Mouse (Mus musculus) midbrain, embryonic 11.5 days (tissue): ENCODE measurements around the gene Olfr854. TPM values are rescaled to one million over a fixed set of nuclear protein-coding genes. Genes with fewer than 3 reads are reported as not detected.

Source experiments
- ATAC-seq: fragments of 200-750 bp; cut with Nextera tagmentation; 2 replicates; pipeline ENCODE4 v1.8.0; 2017; ENCODE audit warnings: moderate TSS enrichment, moderate library complexity; ENCODE audit not compliant: low FRiP score
- DNase-seq: peaks from one replicate; pipeline ENCODE4 v3.0.0; 2015; ENCODE audit warnings: low spot score; ENCODE audit errors: missing footprints
- H3K27ac ChIP-seq: fragments of 300-500 bp; sonication (generic); 2 replicates; pipeline ENCODE4 v1.5.1; 2014; ENCODE audit warnings: low read depth, low read length
- H3K27me3 ChIP-seq: fragments of 300-500 bp; sonication (generic); 2 replicates; pipeline ENCODE4 v1.6.1; 2014; ENCODE audit warnings: mild to moderate bottlenecking, low read length, moderate library complexity, mixed read lengths; ENCODE audit not compliant: control insufficient read depth, insufficient read depth
- H3K36me3 ChIP-seq: fragments of 300-500 bp; sonication (generic); 2 replicates; pipeline ENCODE4 v1.6.1; 2014; ENCODE audit warnings: mild to moderate bottlenecking, low read length, moderate library complexity, mixed read lengths; ENCODE audit not compliant: control insufficient read depth, insufficient read depth
- H3K4me1 ChIP-seq: fragments of 300-500 bp; sonication (generic); 2 replicates; pipeline ENCODE4 v1.6.1; 2014; ENCODE audit warnings: low read length; ENCODE audit not compliant: control insufficient read depth, insufficient read depth
- H3K4me2 ChIP-seq: fragments of 300-500 bp; sonication (generic); 2 replicates; pipeline ENCODE4 v1.6.1; 2014; ENCODE audit warnings: mild to moderate bottlenecking, moderate library complexity
- H3K4me3 ChIP-seq: fragments of 300-500 bp; sonication (generic); 2 replicates; pipeline ENCODE4 v1.5.1; 2014; ENCODE audit warnings: low read depth, low read length
- H3K9ac ChIP-seq: fragments of 300-500 bp; sonication (generic); 2 replicates; pipeline ENCODE4 v1.6.1; 2014; ENCODE audit warnings: low read length
- H3K9me3 ChIP-seq: fragments of 300-500 bp; sonication (generic); 2 replicates; pipeline ENCODE4 v1.6.1; 2016; ENCODE audit warnings: low read length; ENCODE audit not compliant: control insufficient read depth
- WGBS: fragments of 180-500 bp; shearing (Covaris S2); extraction: QIAGEN DNeasy Blood & Tissue Kit; methylation state at CpG from one replicate; pipeline ENCODE4 v1.1.7; 2014; 5-methylcytosine and 5-hydroxymethylcytosine counted together
- polyA plus RNA-seq: library from polyadenylated mRNA; unstranded; fragments of >200 nt; fragmentation: Nextera tagmentation; extraction: Ambion mirVana; gene quantifications from 2 replicates; pipeline ENCODE4 v1.2.1, GENCODE M21; 2014

Olfr854 gene
- polyA plus RNA-seq, result not detected in 2 replicates

- no peak within 1 kb of the TSS for H3K4me2 ChIP-seq
- no peaks in the 10 kb centered on the region for H3K4me1 ChIP-seq
- no peak within 1 kb of the TSS for H3K4me3 ChIP-seq
- H3K9me3 ChIP-seq, result peaks cover 14% of the 10 kb centered on the region; the same call in 1 of the 2 replicates
- no peak within 1 kb of the TSS for H3K9ac ChIP-seq
- 74% methylated on average over 1 of the region's 1 CpGs for WGBS
- H3K36me3 ChIP-seq, result no peaks in the 10 kb centered on the region
- H3K27me3 ChIP-seq, result no peaks in the 10 kb centered on the region
- DNase-seq, result no peak
- no peak within 1 kb of the TSS for H3K27ac ChIP-seq
- ATAC-seq, result no peak
These were observed at the start of gene Olfr854 for GRCm38 (mm10) chr9:19567282-19567681. Gene Olfr854, minus strand, starts transcription at chr9:19567382.

DNA sequence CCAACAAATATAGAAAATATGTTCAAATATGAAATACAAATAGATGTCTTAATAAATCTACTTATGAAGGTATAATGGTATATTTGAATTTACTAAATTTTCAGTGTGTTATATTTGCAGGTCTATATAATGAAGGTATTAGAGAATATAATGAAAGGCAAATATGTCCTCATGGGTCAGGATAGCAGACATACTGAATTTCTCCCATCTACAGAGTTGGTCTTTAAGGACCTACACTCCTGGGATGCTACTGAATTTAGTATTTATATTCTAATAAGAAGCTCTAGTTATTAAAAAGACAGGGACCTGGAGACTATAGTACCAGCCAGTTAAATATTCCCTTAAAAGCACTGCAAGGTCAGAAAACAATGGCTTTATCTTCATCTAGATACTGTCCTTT, 15.1 kb upstream of the Olfr854 start, which contains the start of gene Olfr855:
Olfr855 (plus strand) TSS at position 301 of the 400 bp plus-strand sequence.
- Histone ChIP-seq H3K4me2 (no peak within 1 kb of the TSS), H3K27ac (no peak within 1 kb of the TSS), H3K9me3 (no peaks in the 10 kb centered on the region), H3K36me3 (no peaks in the 10 kb centered on the region), H3K9ac (no peak within 1 kb of the TSS), H3K27me3 (no peaks in the 10 kb centered on the region), H3K4me3 (no peak within 1 kb of the TSS), H3K4me1 (no peaks in the 10 kb centered on the region)
- DNase-seq (no peak), ATAC-seq (no peak)

DNA sequence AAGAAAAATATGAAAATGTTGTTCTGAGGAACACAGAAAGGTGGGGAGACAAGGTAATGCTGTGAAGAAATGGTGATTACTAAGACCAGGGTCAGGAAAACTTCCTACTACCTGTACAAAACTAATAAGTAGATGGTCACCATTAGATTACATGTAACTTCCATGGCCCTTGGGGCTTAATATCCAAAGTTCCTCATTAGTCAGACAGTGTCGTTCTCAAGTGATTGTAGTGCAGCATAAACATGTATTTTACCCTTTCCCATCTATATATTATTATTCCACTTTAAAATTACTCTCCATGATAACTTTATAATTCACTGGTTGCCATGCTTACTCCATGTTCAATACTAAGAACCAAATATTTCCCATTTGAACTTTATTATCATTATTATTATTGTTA, 26.2 kb downstream of the Olfr854 start, which contains the start of gene Olfr853:
Olfr853 (minus strand) TSS at position 101 of the 400 bp plus-strand sequence.
- Histone ChIP-seq H3K9ac (no peak within 1 kb of the TSS), H3K4me1 (no peaks in the 10 kb centered on the region), H3K4me3 (no peak within 1 kb of the TSS), H3K4me2 (no peak within 1 kb of the TSS), H3K9me3 (peaks cover 3% of the 10 kb centered on the region; the same call in 1 of the 2 replicates), H3K36me3 (no peaks in the 10 kb centered on the region), H3K27me3 (no peaks in the 10 kb centered on the region), H3K27ac (no peak within 1 kb of the TSS)
- ATAC-seq, result no peak
- WGBS, result 97% methylated on average over 1 of the region's 1 CpGs
- DNase-seq, result no peak

Other genes with a start within 250 kb of the Olfr854 start
- gene Olfr845, start 230.9 kb downstream of the Olfr854 start, polyA plus RNA-seq, result not detected in 2 replicates
- not detected in 2 replicates for gene Olfr846, start 203.4 kb downstream of the Olfr854 start, polyA plus RNA-seq
- gene Olfr847, start 188.7 kb downstream of the Olfr854 start, polyA plus RNA-seq, result not detected in 2 replicates
- not detected in 2 replicates for gene Olfr849, start 127.1 kb downstream of the Olfr854 start, polyA plus RNA-seq
- gene Olfr850, start 89.1 kb downstream of the Olfr854 start, polyA plus RNA-seq, result not detected in 2 replicates
- not detected in 2 replicates for gene Olfr851, start 74.1 kb downstream of the Olfr854 start, polyA plus RNA-seq
- gene Olfr853, start 26.3 kb downstream of the Olfr854 start, polyA plus RNA-seq, result not detected in 2 replicates
- not detected in 2 replicates for gene Olfr855, start 15.2 kb upstream of the Olfr854 start, polyA plus RNA-seq
- gene Zfp317, start 54.7 kb upstream of the Olfr854 start, polyA plus RNA-seq, result 42.0 and 44.5 TPM in 2 replicates
- not detected in 2 replicates for gene Olfr857, start 142.1 kb upstream of the Olfr854 start, polyA plus RNA-seq
- not detected in 2 replicates for gene Olfr58, start 212.9 kb upstream of the Olfr854 start, polyA plus RNA-seq
- not detected in 2 replicates for gene Olfr859, start 237.5 kb upstream of the Olfr854 start, polyA plus RNA-seq